Mouse (Mus musculus): ENCODE data around the gene Dnaja3.

DNA sequence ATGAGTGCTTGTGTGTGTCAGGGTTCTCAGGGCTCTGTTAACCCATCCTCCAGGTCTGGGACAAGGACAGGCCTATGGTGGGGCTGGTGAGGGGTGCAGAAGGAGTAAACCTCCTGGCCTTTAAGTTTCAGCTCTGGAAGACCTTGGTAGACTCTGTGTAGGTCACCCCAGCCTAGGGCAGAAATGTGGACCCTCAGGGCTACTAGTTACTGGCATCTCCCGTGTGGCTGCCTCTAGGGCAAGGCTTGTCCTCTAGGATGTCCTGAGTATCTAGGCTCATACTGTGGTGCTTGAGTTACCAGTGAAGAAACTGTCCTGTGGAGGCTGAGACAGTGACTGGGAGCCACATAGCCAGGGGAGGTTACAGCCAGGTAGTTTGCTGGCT is 36.3 kb upstream of the Dnaja3 start:
- TF ChIP-seq CTCF (conservative IDR thresholded peaks at IDR 0.05; ENCODE audit: insufficient read depth, insufficient read length, low read depth, low read length) (no peak), POLR2A (IDR thresholded peaks at IDR 0.05; ENCODE audit: low read depth, low read length) (no peak)

All from kidney, adult 2 months (tissue).